Mouse (Mus musculus) olfactory bulb, adult 2 months (tissue): ENCODE measurements at regions not wholly inside any gene's neighbourhood (a gene's known extent, or its start where the extent isn't known, plus 50 kb on each side); places are given as distances from the start of the nearest gene placed in this dataset.

Experiments
- CTCF ChIP-seq: fragments of 200-500 bp; IDR thresholded peaks from 2 replicates; pipeline ENCODE4 v1.5.1; 2012; ENCODE audit warnings: low read depth, mild to moderate bottlenecking, low read length, moderate library complexity; ENCODE audit not compliant: insufficient read depth
- POLR2A ChIP-seq: fragments of 200-500 bp; IDR thresholded peaks from 2 replicates; pipeline ENCODE4 v1.6.1; 2012; ENCODE audit warnings: mild to moderate bottlenecking, low read depth, low read length, moderate library complexity; ENCODE audit not compliant: insufficient read depth

DNA sequence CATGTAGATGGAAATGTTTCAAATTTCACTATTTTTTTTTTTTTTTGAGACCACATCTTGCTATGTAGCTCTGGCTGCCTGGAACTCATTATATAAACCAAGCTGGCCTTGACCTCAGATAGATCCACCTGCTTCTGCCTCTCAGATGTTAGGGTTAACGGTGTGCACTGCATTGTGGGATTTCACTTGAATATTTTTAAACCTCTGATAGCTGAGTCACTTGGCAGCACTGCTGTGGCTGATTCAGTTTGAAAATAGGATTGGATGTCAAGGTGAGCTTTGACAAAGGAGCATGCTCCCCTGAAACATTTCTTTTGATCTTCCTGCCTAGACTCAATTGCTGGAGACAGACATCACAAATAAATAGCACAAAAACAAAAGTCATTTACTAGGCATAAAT lies 288.3 kb upstream of the Lsamp start:
- TF ChIP-seq CTCF: no peak
- TF ChIP-seq POLR2A: no peak
